Mouse (Mus musculus) layer of hippocampus, postnatal 14 days (tissue): ENCODE measurements around the gene Lysmd3. TPM values are rescaled to one million over a fixed set of nuclear protein-coding genes. Genes with fewer than 3 reads are reported as not detected.

Source experiments
- DNase-seq, 2 experiments: peaks; one replicate each; pipeline ENCODE4 v3.0.0; 2021 to 2022; ENCODE audit warnings: low spot score in 2 of 2, mixed read lengths in 1 of 2
- total RNA-seq, 2 experiments: library from RNA; stranded (reverse); gene quantifications; 2 replicates each; pipeline ENCODE4 v1.2.3; 2021

The Lysmd3 gene
- total RNA-seq, 2 experiments from 2014 or later, result 10.9 to 14.2 TPM

- DNase-seq, result no peak
Observed at GRCm38 (mm10) chr13:81664331-81664698, 6.9 kb downstream of the Lysmd3 start.

- no peak for DNase-seq
Observed at GRCm38 (mm10) chr13:81667713-81668112, 10.2 kb downstream of the Lysmd3 start.

- DNase-seq, result no peak
Observed at GRCm38 (mm10) chr13:81675333-81675732, 17.9 kb downstream of the Lysmd3 start.

- no peak for DNase-seq
Observed at GRCm38 (mm10) chr13:81683107-81683506, 25.6 kb downstream of the Lysmd3 start.

- no peak for DNase-seq
Observed at GRCm38 (mm10) chr13:81684258-81684657, 26.8 kb downstream of the Lysmd3 start.

- no peak for DNase-seq
Observed at GRCm38 (mm10) chr13:81684884-81685283, 27.4 kb downstream of the Lysmd3 start.

GRCm38 (mm10) chr13:81689587-81689986, 32.1 kb downstream of the Lysmd3 start:
- no peak for DNase-seq

- no peak for DNase-seq
Observed at GRCm38 (mm10) chr13:81690477-81690876, 33.0 kb downstream of the Lysmd3 start.

- peak in 1 of 2 experiments; percentile 36 for DNase-seq
Observed at GRCm38 (mm10) chr13:81691606-81692005, 34.1 kb downstream of the Lysmd3 start.

- DNase-seq, result no peak
Observed at GRCm38 (mm10) chr13:81694446-81694845, 37.0 kb downstream of the Lysmd3 start.

- DNase-seq, result no peak
Observed at GRCm38 (mm10) chr13:81703148-81703547, 45.7 kb downstream of the Lysmd3 start.

GRCm38 (mm10) chr13:81703621-81704020, 46.2 kb downstream of the Lysmd3 start:
- DNase-seq, result no peak

- DNase-seq, result no peak
Observed at GRCm38 (mm10) chr13:81706311-81706710, 48.8 kb downstream of the Lysmd3 start.

- DNase-seq, result no peak
Observed at GRCm38 (mm10) chr13:81709805-81710204, 52.3 kb downstream of the Lysmd3 start.

- DNase-seq, result no peak
Observed at GRCm38 (mm10) chr13:81710266-81710665, 52.8 kb downstream of the Lysmd3 start.

GRCm38 (mm10) chr13:81710775-81711545, 53.5 kb downstream of the Lysmd3 start, which contains the start of the genes Polr3g and Mblac2:
TSS of gene Polr3g (minus strand) at chr13:81711013.
TSS of gene Mblac2 (plus strand) at chr13:81711341.
- DNase-seq, result peak; percentile 95

GRCm38 (mm10) chr13:81711546-81712371, 54.3 kb downstream of the Lysmd3 start:
- DNase-seq, result peak; percentile 48 to 57

- DNase-seq, result no peak
Observed at GRCm38 (mm10) chr13:81713896-81714295, 56.4 kb downstream of the Lysmd3 start.
